Mouse (Mus musculus) midbrain, embryonic 10.5 days (tissue): Measurements from ENCODE around the gene Mxra8. TPM values are rescaled to one million over a fixed set of nuclear protein-coding genes. Genes with fewer than 3 reads are reported as not detected.

Experiments
- DNase-seq: peaks from one replicate; pipeline ENCODE4 v3.0.0-alpha.2; 2017; ENCODE audit warnings: low spot score
- H3K27ac ChIP-seq: fragments of 300-500 bp; sonication (generic); replicated peaks from 2 replicates; pipeline ENCODE4 v1.5.1; 2016; ENCODE audit warnings: mild to moderate bottlenecking
- H3K27me3 ChIP-seq: fragments of 300-500 bp; sonication (generic); 2 replicates; pipeline ENCODE4 v1.6.1; 2016; ENCODE audit warnings: low read depth, mild to moderate bottlenecking; ENCODE audit not compliant: poor library complexity, severe bottlenecking
- H3K36me3 ChIP-seq: fragments of 300-500 bp; sonication (generic); 2 replicates; pipeline ENCODE4 v1.6.1; 2016; ENCODE audit warnings: mild to moderate bottlenecking, moderate library complexity
- H3K4me1 ChIP-seq: fragments of 300-500 bp; sonication (generic); 2 replicates; pipeline ENCODE4 v1.6.1; 2016
- H3K4me3 ChIP-seq: fragments of 300-500 bp; sonication (generic); 2 replicates; pipeline ENCODE4 v1.5.1; 2016; ENCODE audit warnings: mild to moderate bottlenecking, moderate library complexity
- H3K9me3 ChIP-seq: fragments of 300-500 bp; sonication (generic); replicated peaks from 2 replicates; pipeline ENCODE4 v1.6.1; 2016; ENCODE audit warnings: mild to moderate bottlenecking
- WGBS: fragments of 180-500 bp; shearing (Covaris S2); methylation state at CpG from one replicate; pipeline ENCODE4 v1.1.7; 2016; 5-methylcytosine and 5-hydroxymethylcytosine counted together
- polyA plus RNA-seq: library from polyadenylated mRNA; unstranded; fragments of >200 nt; fragmentation: Nextera tagmentation; extraction: Ambion mirVana; gene quantifications from 2 replicates; pipeline ENCODE4 v1.2.1, GENCODE M21; 2016

Mxra8 gene
- polyA plus RNA-seq, 1 experiment from 2014 or later, result 50.7 TPM

GRCm38 (mm10) chr4:155854991-155855390, 15.5 kb downstream of the Mxra8 start:
- H3K36me3 ChIP-seq, result peaks cover 81% of the 10 kb centered on the region
- 93% methylated on average over 12 of the region's 12 CpGs for WGBS
- no peak for DNase-seq
- no peak overlapping the region for H3K27ac ChIP-seq
- H3K4me1 ChIP-seq, result peaks cover 11% of the 10 kb centered on the region
- H3K9me3 ChIP-seq, result no peaks in the 10 kb centered on the region
- no peaks in the 10 kb centered on the region for H3K27me3 ChIP-seq
- H3K4me3 ChIP-seq, result no peak overlapping the region

GRCm38 (mm10) chr4:155856071-155856470, 16.6 kb downstream of the Mxra8 start:
- peaks cover 92% of the 10 kb centered on the region for H3K36me3 ChIP-seq
- peaks cover 8% of the 10 kb centered on the region; the same call in 1 of the 2 replicates for H3K4me1 ChIP-seq
- WGBS, result 95% methylated on average over 12 of the region's 12 CpGs
- H3K27me3 ChIP-seq, result no peaks in the 10 kb centered on the region
- H3K9me3 ChIP-seq, result no peaks in the 10 kb centered on the region
- H3K4me3 ChIP-seq, result no peak overlapping the region
- no peak overlapping the region for H3K27ac ChIP-seq
- DNase-seq, result no peak

GRCm38 (mm10) chr4:155856881-155857280, 17.4 kb downstream of the Mxra8 start:
- H3K27me3 ChIP-seq, result no peaks in the 10 kb centered on the region
- H3K4me3 ChIP-seq, result no peak overlapping the region; the same call in 1 of the 2 replicates
- no peaks in the 10 kb centered on the region for H3K9me3 ChIP-seq
- H3K4me1 ChIP-seq, result peaks cover 8% of the 10 kb centered on the region; the same call in 1 of the 2 replicates
- DNase-seq, result no peak
- no peak overlapping the region for H3K27ac ChIP-seq
- 87% methylated on average over 3 of the region's 3 CpGs for WGBS
- peaks cover 98% of the 10 kb centered on the region for H3K36me3 ChIP-seq

DNA sequence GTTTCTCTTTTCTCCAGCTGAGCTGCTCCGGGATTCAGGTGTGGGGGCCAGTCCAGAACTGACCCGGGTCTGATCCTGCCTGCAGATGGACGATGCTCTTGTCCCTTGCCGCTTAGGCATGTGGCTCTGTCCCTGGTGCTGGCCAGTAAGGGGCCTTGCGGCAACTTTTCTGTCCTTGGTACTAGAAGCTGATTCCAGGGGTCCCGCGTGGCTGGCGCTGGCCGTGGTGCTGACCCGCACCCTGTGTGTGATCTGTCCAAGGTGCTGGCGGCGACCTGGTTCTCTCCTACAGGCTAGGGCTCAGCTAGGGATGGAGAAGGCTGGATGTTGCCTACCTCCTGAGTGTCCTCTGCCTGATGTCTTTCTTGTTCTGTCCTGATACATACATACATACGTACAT, 19.8 kb downstream of the Mxra8 start:
- H3K27me3 ChIP-seq, result no peaks in the 10 kb centered on the region
- H3K4me3 ChIP-seq, result no peak overlapping the region
- peak; percentile 68 for DNase-seq
- 26% methylated on average over 13 of the region's 13 CpGs for WGBS
- no peak overlapping the region for H3K27ac ChIP-seq
- H3K36me3 ChIP-seq, result peaks cover 83% of the 10 kb centered on the region
- no peaks in the 10 kb centered on the region for H3K9me3 ChIP-seq
- H3K4me1 ChIP-seq, result peaks cover 8% of the 10 kb centered on the region; the same call in 1 of the 2 replicates

DNA sequence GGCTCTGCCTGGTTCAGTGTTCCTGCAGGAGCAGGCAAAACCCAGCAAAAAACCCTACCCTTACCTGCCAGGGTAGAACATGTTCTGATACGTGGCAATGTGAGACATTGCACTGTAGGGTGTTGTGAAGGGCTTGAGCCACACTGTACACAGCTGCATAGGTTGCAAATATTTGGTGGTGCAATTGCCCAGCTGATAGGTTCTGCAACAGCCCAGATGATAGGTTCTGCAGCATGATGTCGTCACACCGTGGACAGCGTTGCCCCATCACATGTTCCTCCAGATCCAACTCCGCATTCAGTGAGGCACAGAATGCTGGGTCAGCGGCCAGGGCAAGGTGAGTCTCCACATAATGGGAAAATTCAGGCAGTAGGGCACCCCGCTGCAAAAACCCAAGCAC, 22.3 kb downstream of the Mxra8 start:
- no peaks in the 10 kb centered on the region for H3K27me3 ChIP-seq
- DNase-seq, result no peak
- H3K27ac ChIP-seq, result no peak overlapping the region
- H3K9me3 ChIP-seq, result no peaks in the 10 kb centered on the region
- H3K4me1 ChIP-seq, result peaks cover 8% of the 10 kb centered on the region; the same call in 1 of the 2 replicates
- peaks cover 81% of the 10 kb centered on the region for H3K36me3 ChIP-seq
- WGBS, result 95% methylated on average over 7 of the region's 7 CpGs
- H3K4me3 ChIP-seq, result no peak overlapping the region

- peaks cover 8% of the 10 kb centered on the region; the same call in 1 of the 2 replicates for H3K4me1 ChIP-seq
- no peak within 1 kb of the TSS for H3K4me3 ChIP-seq
- 77% methylated on average over 5 of the region's 5 CpGs for WGBS
- no peaks in the 10 kb centered on the region for H3K9me3 ChIP-seq
- DNase-seq, result no peak
- H3K27me3 ChIP-seq, result no peaks in the 10 kb centered on the region
- peaks cover 73% of the 10 kb centered on the region for H3K36me3 ChIP-seq
- no peak within 1 kb of the TSS for H3K27ac ChIP-seq
Observed at GRCm38 (mm10) chr4:155863001-155863400, 23.5 kb downstream of the Mxra8 start, which contains the start of gene Tas1r3. Gene Tas1r3 (minus strand): TSS chr4:155863362.

DNA sequence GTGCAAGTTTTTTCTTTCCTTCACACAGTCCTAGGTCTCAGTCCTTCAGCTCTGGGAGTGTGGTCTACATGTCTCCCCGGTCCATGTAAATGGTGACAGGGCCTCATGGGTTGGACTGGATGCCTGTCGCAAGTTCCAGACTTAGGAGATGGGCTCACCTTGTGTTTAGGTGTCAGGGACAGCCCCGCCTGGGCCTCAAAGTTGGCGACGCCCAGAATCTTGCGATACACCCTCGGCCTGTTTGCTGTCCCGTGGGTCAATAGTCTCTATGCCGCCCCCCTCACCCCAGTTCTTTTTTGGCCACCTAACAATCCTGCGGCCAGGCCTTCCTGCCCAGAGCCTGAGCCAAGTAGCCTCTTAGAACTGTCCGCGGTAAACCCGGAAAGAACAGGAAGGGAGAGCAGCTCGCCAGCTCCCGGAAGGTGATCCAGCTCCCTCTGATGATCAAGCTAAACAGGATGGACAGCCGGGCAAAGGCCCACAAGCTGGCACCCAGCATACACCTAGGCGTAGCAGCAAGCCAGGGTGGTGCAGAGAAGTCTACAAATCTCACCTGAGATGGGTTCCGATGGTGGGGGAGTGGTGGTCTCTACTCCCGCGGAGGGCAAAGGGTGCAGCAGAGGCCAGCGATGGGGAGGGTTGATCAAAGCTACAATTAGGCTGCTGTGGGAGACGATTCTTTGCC, 29.3 kb downstream of the Mxra8 start:
- Histone ChIP-seq H3K4me3 (peak overlapping the region; percentile 82), H3K27ac (peak overlapping the region; percentile 88), H3K9me3 (no peaks in the 10 kb centered on the region), H3K27me3 (no peaks in the 10 kb centered on the region), H3K36me3 (peaks cover 55% of the 10 kb centered on the region), H3K4me1 (peaks cover 30% of the 10 kb centered on the region)
- no peak for DNase-seq
- WGBS, result 12% methylated on average over 22 of the region's 22 CpGs

DNA sequence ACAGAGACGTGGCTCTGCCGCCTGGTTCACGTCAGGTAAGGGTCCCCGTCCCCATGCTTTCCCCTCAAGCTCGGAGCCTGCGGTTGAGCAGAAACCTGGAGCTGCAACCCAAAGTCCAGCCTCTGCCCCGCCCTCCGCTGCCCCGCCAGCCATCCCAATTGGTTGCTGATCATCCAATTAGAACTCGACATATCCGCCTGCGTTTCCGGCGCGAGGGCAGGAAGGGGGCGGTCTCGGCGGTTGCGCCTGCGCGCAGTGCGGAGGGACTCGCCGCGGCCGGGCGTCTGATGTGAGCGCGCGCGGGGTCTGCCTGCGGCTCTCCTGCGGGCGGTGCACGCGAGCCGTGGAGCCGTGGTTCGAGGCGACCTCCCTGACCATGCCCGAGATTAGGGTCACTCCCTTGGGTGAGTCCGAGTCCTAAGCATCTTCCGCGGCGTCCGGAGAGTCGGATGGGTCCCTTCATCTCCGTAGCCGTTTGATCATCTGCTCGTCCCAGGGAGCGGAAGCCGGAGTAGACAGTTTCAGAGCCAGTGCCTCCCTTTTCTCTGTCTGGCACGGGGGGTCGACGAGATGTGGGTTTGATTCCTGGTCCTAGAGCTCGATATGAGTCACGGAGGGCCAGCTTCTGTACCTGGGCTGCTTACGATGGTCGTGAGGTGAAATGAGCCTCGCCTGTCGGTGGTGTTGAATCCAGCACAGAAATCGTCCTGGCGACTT, 30.0 kb downstream of the Mxra8 start, which contains the start of the genes Cptp and Ints11:
Gene Cptp, minus strand, starts transcription at position 124 of the 717 bp plus-strand sequence.
Gene Ints11, plus strand, starts transcription at position 230 of the 717 bp plus-strand sequence.
- peak; percentile 98 for DNase-seq
- H3K9me3 ChIP-seq, result no peaks in the 10 kb centered on the region
- H3K27me3 ChIP-seq, result no peaks in the 10 kb centered on the region
- WGBS, result under 1% methylated on average over 63 of the region's 63 CpGs
- peaks cover 30% of the 10 kb centered on the region for H3K4me1 ChIP-seq
- peak within 1 kb of the TSS; percentile 82 for H3K4me3 ChIP-seq
- peaks cover 61% of the 10 kb centered on the region for H3K36me3 ChIP-seq
- peak within 1 kb of the TSS; percentile 88 for H3K27ac ChIP-seq

- Histone ChIP-seq H3K27me3 (no peaks in the 10 kb centered on the region), H3K9me3 (no peaks in the 10 kb centered on the region), H3K27ac (no peak overlapping the region), H3K36me3 (peaks cover 63% of the 10 kb centered on the region), H3K4me1 (peaks cover 30% of the 10 kb centered on the region), H3K4me3 (peak overlapping the region; percentile 3; the same call in 1 of the 2 replicates)
- DNase-seq, result no peak
- 95% methylated on average over 7 of the region's 7 CpGs for WGBS
Observed at GRCm38 (mm10) chr4:155871404-155871803, 31.9 kb downstream of the Mxra8 start.

GRCm38 (mm10) chr4:155883587-155883986, 44.1 kb downstream of the Mxra8 start:
- no peaks in the 10 kb centered on the region for H3K4me1 ChIP-seq
- no peak overlapping the region for H3K4me3 ChIP-seq
- no peaks in the 10 kb centered on the region for H3K9me3 ChIP-seq
- no peak for DNase-seq
- 86% methylated on average over 3 of the region's 3 CpGs for WGBS
- H3K36me3 ChIP-seq, result peaks cover 86% of the 10 kb centered on the region
- H3K27ac ChIP-seq, result no peak overlapping the region
- H3K27me3 ChIP-seq, result no peaks in the 10 kb centered on the region

- Histone ChIP-seq H3K27ac (no peak overlapping the region), H3K9me3 (no peaks in the 10 kb centered on the region), H3K4me1 (peaks cover 15% of the 10 kb centered on the region), H3K4me3 (no peak overlapping the region), H3K27me3 (no peaks in the 10 kb centered on the region), H3K36me3 (peaks cover 85% of the 10 kb centered on the region)
- 94% methylated on average over 5 of the region's 5 CpGs for WGBS
- DNase-seq, result no peak
Observed at GRCm38 (mm10) chr4:155886330-155886729, 46.9 kb downstream of the Mxra8 start.

DNA sequence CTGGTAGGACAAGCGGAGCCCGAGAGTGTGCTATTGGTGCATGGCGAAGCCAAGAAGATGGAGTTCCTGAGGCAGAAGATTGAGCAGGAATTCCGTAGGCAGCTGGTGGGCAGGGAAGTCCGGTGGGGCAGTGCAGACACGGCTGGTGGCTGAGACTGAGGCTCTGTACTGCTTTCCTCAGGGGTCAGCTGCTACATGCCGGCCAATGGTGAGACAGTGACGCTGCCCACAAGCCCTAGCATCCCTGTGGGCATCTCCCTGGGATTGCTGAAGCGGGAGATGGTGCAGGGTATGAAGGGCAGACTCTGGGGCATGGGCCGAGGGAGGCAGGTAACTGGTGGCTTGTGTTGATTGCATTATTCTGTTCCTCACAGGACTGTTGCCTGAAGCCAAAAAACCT, 48.2 kb downstream of the Mxra8 start:
- Histone ChIP-seq H3K27ac (no peak overlapping the region), H3K27me3 (no peaks in the 10 kb centered on the region), H3K4me3 (no peak overlapping the region), H3K9me3 (no peaks in the 10 kb centered on the region), H3K36me3 (peaks cover 76% of the 10 kb centered on the region), H3K4me1 (peaks cover 19% of the 10 kb centered on the region)
- 90% methylated on average over 10 of the region's 10 CpGs for WGBS
- DNase-seq, result no peak

GRCm38 (mm10) chr4:155888181-155888580, 48.7 kb downstream of the Mxra8 start:
- H3K27me3 ChIP-seq, result no peaks in the 10 kb centered on the region
- H3K9me3 ChIP-seq, result no peaks in the 10 kb centered on the region
- H3K4me1 ChIP-seq, result peaks cover 24% of the 10 kb centered on the region
- WGBS, result 94% methylated on average over 9 of the region's 9 CpGs
- H3K4me3 ChIP-seq, result no peak overlapping the region
- peaks cover 71% of the 10 kb centered on the region for H3K36me3 ChIP-seq
- no peak for DNase-seq
- H3K27ac ChIP-seq, result no peak overlapping the region
